Mouse (Mus musculus) cortical plate, adult 2 months (tissue): ENCODE data around the gene Trim8.

Source experiments
- CTCF ChIP-seq: fragments of 200-500 bp; IDR thresholded peaks from 2 replicates; pipeline ENCODE4 v1.5.1; 2011; ENCODE audit warnings: mild to moderate bottlenecking, control low read depth, low read length; ENCODE audit not compliant: insufficient read depth; ENCODE audit errors: extremely low read depth
- POLR2A ChIP-seq: fragments of 200-500 bp; IDR thresholded peaks from 2 replicates; pipeline ENCODE4 v1.6.1; 2011; ENCODE audit warnings: mild to moderate bottlenecking, low read length, control low read depth; ENCODE audit not compliant: insufficient read depth; ENCODE audit errors: extremely low read depth

- TF ChIP-seq CTCF (no peak), POLR2A (no peak)
Measured at GRCm38 (mm10) chr19:46463446-46463845, 38.1 kb upstream of the Trim8 start.
